Mouse (Mus musculus) hindbrain, postnatal 0 days (tissue): Measurements from ENCODE around the gene Trappc3. TPM values are rescaled to one million over a fixed set of nuclear protein-coding genes. Genes with fewer than 3 reads are reported as not detected.
A peak's percentile ranks its signal among the peaks of the same experiment; 100 is the strongest.

ENCODE experiments used
- ATAC-seq: fragments of 200-750 bp; cut with Nextera tagmentation; 2 replicates; pipeline ENCODE4 v1.8.0; 2017; ENCODE audit warnings: mild to moderate bottlenecking, moderate TSS enrichment, moderate library complexity
- DNase-seq: peaks from one replicate; pipeline ENCODE4 v3.0.0-alpha.2; 2015; ENCODE audit warnings: low spot score
- H3K27ac ChIP-seq: fragments of 300-500 bp; sonication (generic); 2 replicates; pipeline ENCODE4 v1.5.1; 2014; ENCODE audit warnings: mild to moderate bottlenecking
- H3K27me3 ChIP-seq: fragments of 300-500 bp; sonication (generic); 2 replicates; pipeline ENCODE4 v1.6.1; 2014; ENCODE audit warnings: low read length, mixed read lengths; ENCODE audit not compliant: insufficient read depth
- H3K36me3 ChIP-seq: fragments of 300-500 bp; sonication (generic); 2 replicates; pipeline ENCODE4 v1.6.1; 2014; ENCODE audit warnings: low read length, mixed read lengths; ENCODE audit not compliant: insufficient read depth
- H3K4me1 ChIP-seq: fragments of 300-500 bp; sonication (generic); 2 replicates; pipeline ENCODE4 v1.6.1; 2014; ENCODE audit warnings: antibody characterized with exemption, low read length, mixed read lengths; ENCODE audit not compliant: insufficient read depth
- H3K4me2 ChIP-seq: fragments of 300-500 bp; sonication (generic); 2 replicates; pipeline ENCODE4 v1.6.1; 2014; ENCODE audit warnings: low read depth, mild to moderate bottlenecking, low read length, moderate library complexity, mixed read lengths
- H3K4me3 ChIP-seq: fragments of 300-500 bp; sonication (generic); 2 replicates; pipeline ENCODE4 v1.5.1; 2014; ENCODE audit warnings: low read length
- H3K9ac ChIP-seq: fragments of 300-500 bp; sonication (generic); replicated peaks from 2 replicates; pipeline ENCODE4 v1.6.1; 2014; ENCODE audit warnings: mild to moderate bottlenecking, low read length, moderate library complexity, mixed read lengths
- H3K9me3 ChIP-seq: fragments of 300-500 bp; sonication (generic); 2 replicates; pipeline ENCODE4 v1.6.1; 2016; ENCODE audit warnings: low read length, mixed read lengths
- CTCF ChIP-seq: IDR thresholded peaks from 2 replicates; pipeline ENCODE4 v1.5.1; 2016; ENCODE audit warnings: antibody characterized with exemption, control low read depth, low read depth
- whole genome bisulfite sequencing: fragments of 180-500 bp; shearing (Covaris S2); extraction: QIAGEN DNeasy Blood & Tissue Kit; methylation state at CpG from one replicate; pipeline ENCODE4 v1.1.7; 2014; 5-methylcytosine and 5-hydroxymethylcytosine counted together
- polyA plus RNA-seq: library from polyadenylated mRNA; unstranded; fragments of >200 nt; fragmentation: Nextera tagmentation; extraction: Ambion mirVana; gene quantifications from 2 replicates; pipeline ENCODE4 v1.2.1, GENCODE M21; 2015
- total RNA-seq: library from RNA; depleted of rRNA; stranded (reverse); fragments of >200 nt; gene quantifications from 2 replicates; pipeline ENCODE4 v1.2.3, GENCODE M21; 2014

Trappc3 gene
- total and polyA plus RNA-seq, 2 experiments from 2014 or later, result 97.4 to 188 TPM

DNA sequence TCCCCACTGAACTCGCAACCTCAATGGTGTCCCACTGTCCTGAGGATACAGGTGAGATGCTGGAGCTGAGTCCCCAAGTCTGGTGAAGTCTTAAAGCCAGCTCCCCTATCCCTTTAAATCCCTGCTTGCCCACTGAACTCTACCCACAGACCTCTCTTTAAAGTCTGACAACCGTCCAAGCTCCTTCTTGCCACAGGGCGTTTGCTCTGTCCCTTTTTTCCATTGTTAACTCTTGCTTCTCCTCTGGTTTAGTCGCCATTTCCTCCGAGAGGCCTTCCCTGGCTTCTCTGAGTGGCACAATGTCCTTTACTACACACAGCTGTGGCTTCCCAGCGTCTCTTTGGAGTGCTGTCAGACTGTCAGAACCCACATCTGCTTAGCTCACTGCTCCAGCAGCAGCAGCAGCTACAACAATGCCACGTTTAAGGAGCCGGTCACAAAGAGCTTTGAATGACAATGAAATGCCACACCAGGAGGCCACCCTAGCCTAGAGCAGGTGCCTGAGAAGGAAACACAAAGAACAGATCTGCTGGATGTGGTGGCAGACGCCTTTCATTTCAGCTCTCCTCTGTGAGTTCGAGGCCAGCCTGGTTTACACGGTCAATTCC, 13.8 kb upstream of the Trappc3 start:
- Histone ChIP-seq H3K4me3 (no peak overlapping the region), H3K27ac (peak overlapping the region; percentile 42), H3K27me3 (no peaks in the 10 kb centered on the region), H3K4me1 (peaks cover 29% of the 10 kb centered on the region; the same call in 1 of the 2 replicates), H3K9me3 (no peaks in the 10 kb centered on the region), H3K9ac (0 out of 2 replicates have a peak overlapping the region, but pooled peaks have one; percentile 26), H3K36me3 (0 out of 2 replicates have a peak, but pooled peaks cover 5% of the 10 kb centered on the region), H3K4me2 (no peak overlapping the region)
- no peak for TF ChIP-seq CTCF
- WGBS, result 12% methylated on average over 11 of the region's 11 CpGs
- DNase-seq (no peak), ATAC-seq (no peak)

DNA sequence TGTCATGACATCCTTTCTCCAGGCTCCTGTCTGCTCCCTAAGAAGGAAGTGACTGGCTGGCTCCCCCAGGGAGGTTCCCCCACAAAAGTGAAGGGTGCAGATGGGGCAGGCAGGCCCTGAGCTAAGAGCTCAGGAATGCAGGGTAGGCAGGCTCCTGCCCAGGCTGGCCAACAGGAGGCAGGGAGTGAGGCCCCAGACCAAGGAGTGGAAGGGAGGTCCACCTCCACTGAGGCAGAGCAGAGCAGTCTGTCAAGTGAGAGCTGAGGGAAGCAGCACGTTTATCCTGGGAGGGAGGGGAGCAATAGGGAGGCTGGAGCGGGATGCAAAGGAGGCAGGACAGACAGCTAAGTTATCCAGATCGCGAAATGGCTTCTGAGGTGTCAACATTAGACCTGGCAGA, 11.5 kb upstream of the Trappc3 start:
- Histone ChIP-seq H3K4me3 (no peak overlapping the region), H3K9me3 (no peaks in the 10 kb centered on the region), H3K27me3 (no peaks in the 10 kb centered on the region), H3K9ac (no peak overlapping the region), H3K36me3 (0 out of 2 replicates have a peak, but pooled peaks cover 5% of the 10 kb centered on the region), H3K27ac (no peak overlapping the region), H3K4me2 (no peak overlapping the region), H3K4me1 (peaks cover 38% of the 10 kb centered on the region)
- 43% methylated on average over 4 of the region's 4 CpGs for WGBS
- ATAC-seq (no peak), DNase-seq (no peak)
- no peak for TF ChIP-seq CTCF

DNA sequence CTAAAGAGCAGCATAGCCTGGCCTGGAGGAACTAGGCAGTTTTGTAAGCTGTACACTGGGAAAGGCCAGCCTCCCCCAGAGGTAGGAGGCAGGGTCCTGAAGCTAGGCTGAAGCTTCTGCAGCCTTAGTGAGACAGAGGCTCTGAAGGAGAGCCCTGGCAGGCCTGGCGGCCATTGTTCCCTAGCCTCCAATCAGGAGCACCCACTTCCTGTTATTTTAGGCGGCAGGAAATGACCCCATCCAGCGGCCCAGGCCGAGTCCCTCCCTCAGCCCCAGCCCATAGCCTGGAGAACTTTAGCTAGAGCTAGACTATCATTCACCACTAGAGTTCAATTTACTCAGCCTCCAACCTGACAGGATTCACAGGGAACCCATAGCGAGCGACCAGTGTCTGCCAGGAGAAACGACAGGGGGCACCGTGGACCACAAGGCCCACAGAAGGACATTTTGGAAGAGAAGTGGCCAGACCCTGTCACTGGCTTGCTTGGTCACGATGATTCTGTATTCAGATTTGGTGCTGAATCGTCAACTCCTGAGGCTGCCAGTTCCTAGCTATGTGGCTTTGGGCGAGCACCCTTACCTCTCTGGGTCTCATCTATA, 10.4 kb upstream of the Trappc3 start:
- no peak for ATAC-seq
- 0 out of 2 replicates have a peak, but pooled peaks have one; percentile 10 for TF ChIP-seq CTCF
- DNase-seq, result no peak
- Histone ChIP-seq H3K27ac (peak overlapping the region; percentile 32; the same call in 1 of the 2 replicates), H3K36me3 (0 out of 2 replicates have a peak, but pooled peaks cover 5% of the 10 kb centered on the region), H3K9me3 (no peaks in the 10 kb centered on the region), H3K4me1 (peaks cover 38% of the 10 kb centered on the region), H3K9ac (peak overlapping the region; percentile 30; the same call in 1 of the 2 replicates), H3K4me3 (no peak overlapping the region), H3K4me2 (no peak overlapping the region), H3K27me3 (no peaks in the 10 kb centered on the region)
- WGBS, result 61% methylated on average over 11 of the region's 11 CpGs

- Histone ChIP-seq H3K4me3 (no peak overlapping the region), H3K9me3 (no peaks in the 10 kb centered on the region), H3K4me1 (peaks cover 43% of the 10 kb centered on the region), H3K36me3 (0 out of 2 replicates have a peak, but pooled peaks cover 2% of the 10 kb centered on the region), H3K27me3 (no peaks in the 10 kb centered on the region), H3K27ac (peak overlapping the region; percentile 32; the same call in 1 of the 2 replicates), H3K4me2 (peak overlapping the region; percentile 27; the same call in 1 of the 2 replicates), H3K9ac (peak overlapping the region; percentile 30; the same call in 1 of the 2 replicates)
- ATAC-seq, result no peak
- 52% methylated on average over 17 of the region's 17 CpGs for WGBS
- DNase-seq, result no peak
- TF ChIP-seq CTCF, result no peak
These were observed 9.5 kb upstream of the Trappc3 start for GRCm38 (mm10) chr4:126252411-126253237.

GRCm38 (mm10) chr4:126253637-126254272, 8.4 kb upstream of the Trappc3 start:
- no peaks in the 10 kb centered on the region for H3K27me3 ChIP-seq
- H3K4me3 ChIP-seq, result peak overlapping the region; percentile 99
- ATAC-seq (no peak), DNase-seq (no peak)
- no peak for TF ChIP-seq CTCF
- WGBS, result 63% methylated on average over 14 of the region's 14 CpGs
- H3K4me1 ChIP-seq, result peaks cover 36% of the 10 kb centered on the region
- H3K9ac ChIP-seq, result peak overlapping the region; percentile 99
- H3K27ac ChIP-seq, result peak overlapping the region; percentile 98; the same call in 1 of the 2 replicates
- H3K36me3 ChIP-seq, result no peaks in the 10 kb centered on the region
- peak overlapping the region; percentile 81 for H3K4me2 ChIP-seq
- H3K9me3 ChIP-seq, result no peaks in the 10 kb centered on the region
